Mouse (Mus musculus) megakaryocyte, adult 5-6 weeks (primary cell): ENCODE results near the gene Trhr2. TPM values are rescaled to one million over a fixed set of nuclear protein-coding genes. Genes with fewer than 3 reads are reported as not detected.
A peak's percentile ranks its signal among the peaks of the same experiment; 100 is the strongest.

ENCODE experiments used
- ATAC-seq: 2 replicates; pipeline ENCODE4 v1.8.0; 2016; ENCODE audit warnings: mild to moderate bottlenecking, inconsistent platforms; ENCODE audit not compliant: poor library complexity, severe bottlenecking
- total RNA-seq, 2 experiments: library from RNA; stranded (forward) in 1 of 2; stranded (reverse) in 1 of 2; fragments of 153-499, 151-499 nt in 1 of 2; fragments of 221-1000, 200-1000 nt in 1 of 2; gene quantifications; 2 replicates each; pipeline versions ENCODE4 v1.2.3 to v1.2.4; 2015 to 2017

Trhr2 gene
- total RNA-seq, 2 experiments from 2014 or later: not detected

DNA sequence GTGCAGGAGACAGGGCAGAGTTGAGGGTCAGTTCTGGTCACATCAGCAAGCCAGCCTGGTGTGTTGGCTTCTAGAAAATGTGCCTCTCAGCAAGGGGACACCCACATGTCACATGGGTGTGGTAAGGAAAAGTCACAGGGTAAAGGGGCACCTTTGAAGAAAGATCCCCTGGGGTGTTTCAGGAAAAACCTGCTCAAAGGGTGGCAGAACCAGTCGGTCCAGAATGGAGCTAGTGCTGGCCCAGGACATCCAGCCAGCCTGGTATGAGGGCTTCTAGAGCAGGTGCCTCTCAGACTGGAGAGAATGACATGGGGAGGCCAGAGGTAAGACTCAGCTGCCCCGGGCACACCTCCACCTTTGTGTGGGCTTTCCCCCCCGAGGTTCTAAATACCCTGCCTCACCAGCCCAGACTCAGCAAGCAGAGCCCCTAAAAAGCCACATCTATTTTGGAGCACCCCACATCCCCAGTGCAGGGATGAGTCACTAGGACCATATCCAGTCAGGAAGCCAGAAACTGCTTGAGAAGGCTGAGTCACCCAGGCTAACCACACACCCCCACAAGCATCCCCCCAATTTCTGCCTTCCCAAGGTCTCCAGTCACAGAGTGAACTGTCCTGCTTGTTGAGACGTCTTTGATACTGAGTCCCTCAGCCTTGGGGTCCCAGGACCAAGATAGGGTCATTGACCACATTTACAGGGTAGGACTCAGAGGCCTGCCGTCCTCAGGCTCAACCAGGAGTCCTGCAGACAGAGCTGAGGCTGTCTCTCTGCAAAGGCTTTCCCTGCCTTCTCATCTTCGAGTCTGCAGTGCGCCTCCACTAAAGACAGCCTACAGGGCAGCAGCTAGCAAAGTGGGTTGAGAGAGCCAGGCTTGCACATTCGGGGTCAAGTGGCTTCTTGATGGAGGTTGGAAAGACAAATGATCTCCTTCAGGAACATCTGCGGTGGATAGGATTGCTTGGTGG is 4.6 kb downstream of the Trhr2 start:
- no peak for ATAC-seq

DNA sequence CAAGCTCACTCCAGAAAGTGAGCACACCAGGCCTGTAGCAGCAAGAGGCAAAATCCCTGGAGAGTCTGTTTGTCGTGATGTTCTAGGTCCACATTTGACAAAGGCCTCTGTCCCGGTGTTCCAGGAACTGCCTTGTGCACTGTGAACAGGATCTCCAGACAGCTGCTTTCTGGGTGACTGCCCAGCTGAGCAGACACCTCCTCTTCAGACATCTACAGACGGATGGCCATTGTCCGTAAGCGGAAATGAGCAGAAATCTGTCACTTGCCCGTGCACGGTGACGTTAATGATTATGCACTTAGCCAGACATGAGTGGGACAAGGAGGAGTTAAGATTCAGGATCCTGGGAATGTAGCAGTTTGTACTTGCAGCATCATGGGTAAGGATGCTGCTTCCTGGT is 6.4 kb downstream of the Trhr2 start:
- ATAC-seq: no peak

DNA sequence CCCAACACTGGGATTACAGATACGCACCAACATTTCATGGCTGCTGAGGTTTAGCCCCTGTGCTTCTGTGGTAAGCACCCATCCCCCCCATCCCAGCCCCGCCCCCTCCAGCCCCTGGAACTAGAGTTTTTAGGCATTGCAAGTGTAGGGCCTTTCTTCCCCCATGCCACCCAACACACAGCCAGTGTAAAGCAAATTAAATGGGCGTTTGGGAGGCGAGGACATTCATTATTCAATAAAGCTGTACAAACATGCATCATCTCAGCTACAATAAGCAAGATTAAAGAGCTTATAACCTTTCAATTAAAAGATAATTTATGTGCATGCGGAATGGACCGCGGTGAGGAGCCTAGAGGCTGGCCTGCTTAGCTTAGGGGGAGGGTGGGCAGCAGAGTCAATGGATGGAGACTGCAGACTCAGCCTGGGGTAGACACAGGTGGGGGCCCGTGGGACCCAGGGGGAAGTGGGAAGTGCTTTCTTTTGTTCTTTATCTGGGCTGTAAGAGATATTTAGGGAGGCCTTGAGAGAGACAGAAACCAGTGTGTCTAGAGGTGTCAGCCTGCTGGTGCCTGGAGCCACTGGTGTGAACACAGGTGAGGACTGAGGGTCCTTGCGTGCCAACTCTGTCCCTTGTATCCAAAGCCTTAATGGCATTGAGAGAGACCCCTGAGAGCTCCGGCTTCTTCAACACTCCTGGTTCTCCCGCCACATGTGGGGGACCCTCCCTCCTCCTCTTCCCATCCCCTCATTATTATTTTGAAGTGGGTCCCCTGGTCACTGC is 10.0 kb downstream of the Trhr2 start:
- ATAC-seq: no peak

DNA sequence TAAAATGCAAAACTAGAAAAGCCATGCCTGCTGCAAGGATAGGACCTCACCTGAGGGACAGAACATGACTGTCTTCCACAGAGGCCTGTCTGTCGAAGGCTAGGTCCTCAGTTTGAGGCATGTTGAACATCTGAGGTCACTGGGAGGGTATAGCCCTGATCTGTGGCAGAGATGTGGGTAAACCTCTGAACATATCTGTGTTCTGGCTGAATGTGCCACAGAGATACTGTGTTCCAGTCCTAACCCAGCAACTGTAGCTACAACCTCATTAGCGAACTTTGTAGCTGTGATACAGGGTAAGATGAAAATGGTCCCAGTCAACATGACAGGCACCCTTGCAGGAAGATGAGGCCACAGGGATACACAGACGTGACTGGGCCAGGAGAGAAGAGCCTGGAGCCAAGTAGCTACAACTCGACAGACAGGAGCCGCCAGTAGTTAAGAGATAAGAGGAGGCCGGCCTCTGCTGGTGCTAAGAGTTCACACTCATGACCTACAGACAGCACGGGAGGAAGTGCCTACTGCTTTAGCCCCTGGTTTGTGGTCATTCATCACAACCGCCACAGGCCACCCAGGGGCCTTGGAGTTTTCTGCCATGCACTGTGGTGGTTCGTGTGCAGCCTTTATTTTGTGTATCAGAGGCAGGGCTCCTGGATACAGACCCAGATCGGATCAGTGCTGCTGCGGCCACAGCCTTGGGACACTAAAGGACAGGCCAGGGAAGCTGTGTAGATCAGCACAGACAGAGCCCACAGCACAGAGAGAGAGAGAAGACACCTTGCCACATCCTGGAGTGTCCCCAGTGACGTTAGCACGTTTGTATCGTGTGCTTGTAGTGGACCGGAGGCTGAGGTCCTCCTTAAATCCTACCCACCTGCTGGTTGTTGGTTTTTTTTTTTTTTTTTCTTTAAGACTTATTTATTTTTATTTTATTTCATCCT is 10.9 kb downstream of the Trhr2 start:
- peak; percentile 83 for ATAC-seq

- ATAC-seq: no peak
Measured at GRCm38 (mm10) chr8:122347811-122348552, 12.6 kb downstream of the Trhr2 start.

- ATAC-seq: no peak
Measured at GRCm38 (mm10) chr8:122345181-122346095, 15.1 kb downstream of the Trhr2 start.

DNA sequence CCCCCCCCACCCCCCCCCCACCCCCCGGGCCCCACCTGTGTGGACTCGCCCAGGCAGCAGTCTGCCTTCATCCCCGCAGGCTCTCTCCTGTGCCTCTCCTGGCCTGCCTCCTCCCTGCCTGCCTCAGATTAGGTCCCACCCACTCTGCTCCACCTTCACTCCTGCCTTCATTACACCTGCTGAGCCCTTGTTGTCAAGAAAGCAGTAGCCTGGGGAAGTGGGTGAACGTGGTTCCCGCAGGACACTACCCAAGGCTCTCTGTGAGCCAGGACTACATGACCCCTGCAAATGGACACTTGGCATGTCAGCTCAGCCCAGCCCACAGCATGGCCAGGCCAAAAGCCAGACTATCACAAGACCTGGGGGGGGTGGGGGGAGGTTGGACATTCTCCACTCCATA is 16.3 kb downstream of the Trhr2 start:
- no peak for ATAC-seq

GRCm38 (mm10) chr8:122343758-122344157 is 16.8 kb downstream of the Trhr2 start:
- ATAC-seq: peak; percentile 49

DNA sequence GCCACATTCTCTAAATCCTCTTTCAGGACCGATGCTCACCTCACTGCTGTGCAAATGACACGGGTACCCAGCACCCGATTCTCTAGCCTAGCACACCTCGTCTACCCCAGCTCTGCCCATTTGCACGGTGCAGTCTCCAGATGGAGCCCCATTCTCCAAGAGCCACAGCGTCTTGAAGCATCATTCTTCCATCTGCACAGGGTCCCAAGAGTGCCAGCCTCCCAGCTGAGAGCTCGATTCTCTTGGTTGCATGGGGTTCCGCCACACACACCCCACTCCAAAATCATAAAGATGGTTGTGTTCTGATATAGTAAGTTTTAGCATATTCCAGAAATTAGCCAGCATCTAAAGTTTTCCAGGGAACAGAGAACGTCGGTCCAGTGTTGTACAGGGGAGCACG is 17.2 kb downstream of the Trhr2 start:
- ATAC-seq: 0 out of 2 replicates have a peak, but pooled peaks have one; percentile 6

GRCm38 (mm10) chr8:122342806-122343209 is 17.7 kb downstream of the Trhr2 start:
- ATAC-seq: no peak

GRCm38 (mm10) chr8:122342362-122342761 is 18.2 kb downstream of the Trhr2 start:
- no peak for ATAC-seq

GRCm38 (mm10) chr8:122341790-122342189 is 18.8 kb downstream of the Trhr2 start:
- no peak for ATAC-seq

- no peak for ATAC-seq
Measured at GRCm38 (mm10) chr8:122340761-122341160, 19.8 kb downstream of the Trhr2 start.

DNA sequence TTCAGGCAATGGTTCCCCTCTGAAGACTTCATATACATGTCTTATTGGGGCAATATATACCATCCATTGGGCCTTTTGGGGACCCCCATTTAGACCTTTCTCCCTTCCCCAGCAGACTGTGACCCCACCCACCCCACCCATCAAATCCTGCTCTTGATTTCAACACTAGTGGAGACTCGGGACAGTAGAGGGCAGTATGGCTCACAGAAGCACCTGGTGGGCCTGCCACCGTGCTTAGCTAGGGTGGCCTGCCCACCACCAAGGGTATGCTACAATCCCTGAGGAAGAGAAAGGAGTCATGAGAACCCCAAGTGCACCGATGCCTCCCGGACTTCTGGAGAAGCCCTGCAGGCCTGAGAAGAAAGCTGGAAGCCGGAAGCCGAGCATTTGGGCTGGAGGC is 21.7 kb downstream of the Trhr2 start:
- no peak for ATAC-seq

DNA sequence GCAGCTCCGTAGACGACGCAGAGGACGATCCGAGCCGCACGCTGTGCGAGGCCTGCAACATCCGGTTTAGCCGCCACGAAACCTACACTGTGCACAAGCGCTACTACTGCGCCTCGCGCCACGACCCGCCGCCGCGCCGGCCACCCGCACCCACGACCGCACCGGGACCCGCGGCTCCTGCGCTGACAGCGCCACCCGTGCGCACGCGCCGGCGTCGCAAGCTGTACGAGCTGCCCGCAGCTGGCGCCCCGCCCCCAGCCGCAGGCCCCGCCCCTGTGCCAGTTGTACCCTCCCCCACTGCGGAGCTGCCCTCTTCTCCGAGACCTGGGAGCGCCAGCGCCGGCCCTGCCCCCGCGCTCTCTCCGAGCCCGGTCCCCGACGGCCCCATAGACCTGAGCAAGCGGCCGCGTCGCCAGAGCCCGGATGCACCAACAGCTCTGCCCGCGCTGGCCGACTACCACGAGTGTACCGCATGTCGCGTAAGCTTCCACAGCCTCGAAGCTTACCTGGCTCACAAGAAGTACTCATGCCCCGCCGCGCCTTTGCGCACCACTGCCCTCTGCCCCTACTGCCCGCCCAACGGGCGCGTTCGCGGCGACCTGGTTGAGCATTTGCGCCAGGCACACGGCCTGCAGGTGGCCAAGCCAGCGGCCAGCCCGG is 24.2 kb downstream of the Trhr2 start:
- no peak for ATAC-seq

DNA sequence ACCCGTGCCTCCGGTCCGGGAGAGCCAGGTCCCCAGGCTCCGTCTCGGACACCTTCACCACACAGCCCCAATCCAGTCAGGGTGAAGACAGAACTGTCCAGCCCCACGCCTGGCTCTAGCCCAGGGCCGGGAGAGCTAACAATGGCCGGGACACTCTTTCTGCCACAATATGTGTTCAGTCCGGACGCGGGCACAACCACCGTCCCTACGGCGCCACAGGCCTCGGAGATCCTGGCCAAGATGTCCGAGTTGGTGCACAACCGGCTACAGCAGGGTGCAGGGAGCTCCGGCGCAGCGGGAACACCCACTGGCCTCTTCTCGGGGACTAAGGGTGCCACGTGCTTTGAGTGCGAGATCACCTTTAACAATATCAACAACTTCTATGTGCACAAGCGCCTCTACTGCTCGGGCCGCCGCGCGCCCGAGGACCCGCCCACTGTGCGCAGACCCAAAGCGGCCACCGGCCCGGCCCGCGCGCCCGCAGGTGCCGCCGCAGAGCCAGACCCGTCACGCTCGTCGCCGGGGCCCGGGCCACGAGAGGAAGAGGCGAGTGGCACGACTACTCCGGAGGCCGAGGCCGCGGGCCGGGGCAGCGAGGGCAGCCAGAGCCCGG is 24.8 kb downstream of the Trhr2 start:
- no peak for ATAC-seq

DNA sequence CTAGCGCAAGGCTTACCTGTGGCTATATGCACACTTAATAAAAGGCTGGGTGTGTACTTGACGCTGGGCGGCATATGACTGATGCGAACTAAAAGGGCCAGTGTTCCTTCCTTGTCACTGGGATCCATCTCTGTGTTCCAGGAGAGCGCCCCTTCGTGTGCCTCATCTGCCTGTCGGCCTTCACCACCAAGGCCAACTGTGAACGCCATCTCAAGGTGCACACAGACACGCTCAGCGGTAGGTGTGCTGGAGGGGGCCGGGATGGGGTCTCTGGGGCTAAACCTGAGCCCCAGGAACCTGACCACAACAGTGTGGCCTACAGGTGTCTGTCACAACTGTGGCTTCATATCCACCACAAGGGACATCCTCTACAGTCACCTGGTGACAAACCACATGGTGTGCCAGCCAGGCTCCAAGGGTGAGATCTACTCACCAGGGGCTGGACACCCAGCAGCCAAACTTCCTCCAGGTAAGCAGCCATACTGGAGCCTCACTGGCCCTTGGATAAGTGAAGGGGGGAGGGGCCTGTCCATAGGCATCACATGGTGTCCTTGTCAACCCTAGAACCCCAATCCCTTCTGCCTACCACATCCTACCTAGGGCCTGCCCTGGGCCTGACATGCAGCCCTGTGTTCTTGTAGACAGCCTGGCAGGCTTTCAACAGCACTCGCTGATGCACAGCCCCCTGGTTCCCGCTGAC is 25.6 kb downstream of the Trhr2 start:
- ATAC-seq: no peak
